In the genomic region with DNA sequence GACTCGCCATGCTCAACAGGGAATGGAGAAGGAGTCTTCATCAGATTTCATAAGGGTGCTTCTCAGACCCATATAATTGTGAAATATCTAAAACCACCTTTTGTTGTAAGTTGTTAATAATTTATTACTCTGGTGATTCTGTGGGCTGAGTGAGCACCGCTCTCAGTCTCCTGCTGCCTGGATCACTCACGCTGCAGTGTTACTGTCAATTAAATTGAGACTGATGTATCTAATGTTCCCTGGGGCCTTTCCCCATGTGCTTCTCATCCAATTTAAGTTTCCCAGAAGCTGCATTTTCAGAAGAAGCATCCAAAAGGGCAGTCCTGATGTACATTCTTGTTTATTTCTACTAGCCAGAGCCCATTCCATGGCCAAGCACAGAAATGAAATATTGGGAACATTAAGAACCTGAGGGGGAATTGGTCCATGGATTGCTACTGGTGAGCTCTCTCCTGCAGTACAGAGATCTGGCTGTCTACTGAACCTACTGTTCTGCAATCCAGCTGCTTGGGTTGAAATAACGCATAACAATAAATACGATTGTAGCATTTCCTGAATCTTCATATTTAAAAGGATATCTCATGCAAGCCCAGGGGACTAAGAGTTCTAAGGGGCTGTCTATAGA, we compare ENCODE assay signal across 30 mouse cellular contexts. TPM values are rescaled to one million over a fixed set of nuclear protein-coding genes. Genes with fewer than 3 reads are reported as not detected.
A peak's percentile ranks its signal among the peaks of the same experiment; 100 is the strongest.
DNase-seq lines count a peak whose midpoint lies in the region; ATAC-seq lines count a peak whose summit lies in the region.
"Had no signal": no experiment of that assay in that cellular context is flagged by ENCODE, and none has a peak within 500 bp of the region (broad histone marks: within the 10 kb centered on the region; RNA-seq: fewer than 3 reads in every experiment).

No protein-coding gene starts in this region.

- no peak overlapping the region for H3K4me2 ChIP-seq in midbrain, embryonic 16.5 days (ENCODE audit: low read length)
- H3K4me2 ChIP-seq: embryonic facial prominence, embryonic 15.5 days; liver, embryonic 15.5 days; lung, embryonic 15.5 days had no signal

- H3K27ac ChIP-seq in midbrain, embryonic 16.5 days (ENCODE audit: low read length), result no peak overlapping the region
- H3K27ac ChIP-seq: embryonic facial prominence, embryonic 15.5 days; forebrain, embryonic 10.5 days; heart, adult 2 months; kidney, postnatal 0 days; limb, embryonic 10.5 days; liver, embryonic 15.5 days; lung, embryonic 15.5 days had no signal

- 73% methylated on average over 5 of the region's 5 CpGs for WGBS in midbrain, embryonic 16.5 days

- intact Hi-C loops in heart, postnatal 25 days (cut with DNase I), result no loop called here

- H3K4me1 ChIP-seq in midbrain, embryonic 16.5 days (ENCODE audit: control insufficient read depth, insufficient read depth, low read length), result peaks cover 4% of the 10 kb centered on the region; the same call in 1 of the 2 replicates
- H3K4me1 ChIP-seq: embryonic facial prominence, embryonic 15.5 days; forebrain, embryonic 10.5 days; limb, embryonic 10.5 days; liver, embryonic 15.5 days; lung, embryonic 15.5 days; megakaryocyte, embryonic 14.5 days had no signal

- no peaks in the 10 kb centered on the region for H3K36me3 ChIP-seq in midbrain, embryonic 16.5 days (ENCODE audit: control insufficient read depth, insufficient read depth, low read length)
- H3K36me3 ChIP-seq: embryonic facial prominence, embryonic 15.5 days; forebrain, embryonic 10.5 days; limb, embryonic 10.5 days; liver, embryonic 15.5 days; lung, embryonic 15.5 days had no signal

- ATAC-seq in midbrain, embryonic 16.5 days, result peak; percentile 83
- ATAC-seq in erythroblast, adult 5-6 weeks (replicated peaks; ENCODE audit: low FRiP score, poor library complexity, severe bottlenecking), result no peak
- ATAC-seq: forebrain, embryonic 16.5 days; inflammation-experienced regulatory T-cells, adult 6 months had no signal

- no peak overlapping the region for H3K4me3 ChIP-seq in midbrain, embryonic 16.5 days (ENCODE audit: low read depth, low read length)
- H3K4me3 ChIP-seq: embryonic facial prominence, embryonic 15.5 days; forebrain, embryonic 10.5 days; heart, adult 2 months; limb, embryonic 10.5 days; liver, embryonic 15.5 days; lung, embryonic 15.5 days; megakaryocyte, embryonic 14.5 days had no signal

- no peaks in the 10 kb centered on the region for H3K9me3 ChIP-seq in midbrain, embryonic 16.5 days (replicated peaks; ENCODE audit: control insufficient read depth, low read length, poor library complexity, severe bottlenecking)
- H3K9me3 ChIP-seq: embryonic facial prominence, embryonic 15.5 days; forebrain, embryonic 10.5 days; limb, embryonic 10.5 days; liver, embryonic 15.5 days; lung, embryonic 15.5 days had no signal

- no peak overlapping the region for H3K9ac ChIP-seq in midbrain, embryonic 16.5 days (ENCODE audit: low read depth, low read length)
- H3K9ac ChIP-seq: embryonic facial prominence, embryonic 15.5 days; liver, embryonic 15.5 days; lung, embryonic 15.5 days had no signal

- peak; percentile 6 for DNase-seq in embryo, embryonic 11 days
- DNase-seq in embryo, embryonic 9.5 days (ENCODE audit: extremely low spot score), result no peak
- DNase-seq in retina, embryonic 14.5 days (ENCODE audit: low spot score), result peak; percentile 50
- DNase-seq in retina, postnatal 1 day, result no peak
- no peak for DNase-seq in kidney, adult 18-20 months
- no peak for DNase-seq in heart, postnatal 25 days (ENCODE audit: low spot score)
- DNase-seq: adrenal gland, postnatal 10 days; cerebellum, adult 8-10 months; gastrocnemius, postnatal 25 days; heart, adult 2 months; heart, postnatal 36 days; kidney, adult 2 months; liver; lung, postnatal 36 days had no signal

- no peaks in the 10 kb centered on the region for H3K27me3 ChIP-seq in midbrain, embryonic 16.5 days (ENCODE audit: control insufficient read depth, insufficient read depth, low read depth, low read length)
- H3K27me3 ChIP-seq: embryonic facial prominence, embryonic 15.5 days; liver, embryonic 15.5 days; lung, embryonic 15.5 days; megakaryocyte, embryonic 14.5 days had no signal

RNA-seq across cellular contexts. Expression of a gene that starts 54.6 kb away (rescaled TPM):
- polyA plus RNA-seq in midbrain, embryonic 16.5 days (2015; fragmentation: Nextera tagmentation; extraction: Ambion mirVana), result 0.12 TPM in 1 of 2 replicates, not detected in the other
- total RNA-seq in heart, postnatal 25 days (2021), result not detected
- not detected in 2 replicates for total RNA-seq in erythroblast, adult 5-6 weeks (2015; ENCODE audit: low replicate concordance)
- total RNA-seq in erythroblast, adult 5-6 weeks (2017; ENCODE audit: low replicate concordance), result not detected in 2 replicates
- total RNA-seq: adrenal gland, postnatal 10 days; gastrocnemius, postnatal 25 days; heart, adult 2 months; heart, postnatal 36 days; layer of hippocampus, postnatal 14 days had no signal
- polyA plus RNA-seq: embryonic facial prominence, embryonic 15.5 days; forebrain, embryonic 16.5 days; heart, adult 2 months; heart, embryonic 14.5 days; inflammation-experienced regulatory T-cells, adult 6 months; kidney, adult 2 months; liver, embryonic 15.5 days; lung, embryonic 15.5 days; small intestine, adult 2 months; thymus, postnatal 0 days; urinary bladder, adult 2 months had no signal

Comparison
In these comparisons a context has a peak if more than half of its experiments do, and no peak if none do; other contexts are left out.
1. DNase-seq: peak in embryo, embryonic 11 days (single experiment) and retina, embryonic 14.5 days (single experiment); none in embryo, embryonic 9.5 days (single experiment), retina, postnatal 1 day (single experiment), kidney, adult 18-20 months (single experiment) and heart, postnatal 25 days (single experiment).